24 mouse cellular contexts compared by ENCODE assay signal in the genomic region with DNA sequence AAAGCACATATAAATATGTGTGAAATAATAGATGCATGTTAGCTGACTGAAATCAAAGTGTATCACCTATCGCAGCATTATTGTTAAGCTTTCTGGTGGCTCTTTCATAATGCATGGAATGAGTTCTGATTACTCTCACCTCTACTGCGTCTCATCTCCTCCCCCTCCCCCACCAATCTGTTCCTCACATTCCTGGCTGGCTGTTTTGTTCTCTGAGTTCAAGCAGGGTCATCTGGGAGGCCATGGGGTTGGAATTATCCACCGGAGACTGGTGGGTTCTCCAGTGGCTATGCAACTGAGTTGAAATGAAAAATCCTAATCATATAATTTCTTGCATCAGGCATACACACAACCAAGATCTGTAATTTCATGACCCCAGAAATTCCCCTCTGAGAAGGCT. TPM values are rescaled to one million over a fixed set of nuclear protein-coding genes. Genes with fewer than 3 reads are reported as not detected.
A peak's percentile ranks its signal among the peaks of the same experiment; 100 is the strongest.
DNase-seq lines count a peak whose midpoint lies in the region; TF ChIP-seq lines count a peak whose summit lies in the region.
"Had no signal": no experiment of that assay in that cellular context is flagged by ENCODE, and none has a peak within 500 bp of the region (broad histone marks: within the 10 kb centered on the region; RNA-seq: fewer than 3 reads in every experiment).

No protein-coding gene starts in this region.

- intact Hi-C loops in left cerebral cortex, postnatal 14 days (cut with DNase I) = no loop called here

- no peak for TF ChIP-seq CTCF in thymus, adult 2 months (IDR thresholded peaks at IDR 0.05; ENCODE audit: borderline replicate concordance, control insufficient read depth, extremely low read depth, insufficient read depth, low read length, poor library complexity)

- no peaks in the 10 kb centered on the region for H3K9me3 ChIP-seq in heart, embryonic 10.5 days
- H3K9me3 ChIP-seq: hindbrain, embryonic 13.5 days; limb, embryonic 12.5 days; liver, embryonic 15.5 days; neural tube, embryonic 15.5 days had no signal

- no peak overlapping the region for H3K27ac ChIP-seq in heart, embryonic 10.5 days
- no peak overlapping the region for H3K27ac ChIP-seq in thymus, adult 2 months (ENCODE audit: control insufficient read depth, insufficient read depth, low read length)
- H3K27ac ChIP-seq: hindbrain, embryonic 13.5 days; limb, embryonic 12.5 days; liver, embryonic 15.5 days; neural tube, embryonic 15.5 days had no signal

- peak; percentile 30 for DNase-seq in heart, embryonic 10.5 days (ENCODE audit: low spot score)
- DNase-seq in heart, adult 9 months (ENCODE audit: low spot score in 2 of 2) = no peak
- DNase-seq in retina, embryonic 14.5 days (ENCODE audit: low spot score) = peak; percentile 25
- DNase-seq in retina, postnatal 1 day = no peak
- DNase-seq in embryo, embryonic 11 days = peak; percentile 50
- DNase-seq in thymus, adult 2 months = no peak
- DNase-seq in left cerebral cortex, postnatal 14 days (ENCODE audit: low spot score in 2 of 2) = no peak
- DNase-seq: adrenal gland, adult 8-10 months; cerebellum, adult 9-10 months; forebrain, postnatal 0 days; gastrocnemius, postnatal 10 days; heart, postnatal 4 days; kidney, adult 11 months; kidney, postnatal 14 days; layer of hippocampus, adult 9-11 months; lung, embryonic 14.5 days; lung, postnatal 14 days; right cerebral cortex, postnatal 4 days; thymus, postnatal 4 days had no signal

- TF ChIP-seq POLR2A in thymus, adult 2 months (IDR thresholded peaks at IDR 0.05; ENCODE audit: control insufficient read depth, extremely low read depth, insufficient read depth, low read length, poor library complexity) = no peak

- WGBS in heart, embryonic 10.5 days = 37% methylated on average over 3 of the region's 3 CpGs
- 79% methylated on average over 3 of the region's 3 CpGs for WGBS in thymus, adult 2 months

- peaks cover 15% of the 10 kb centered on the region; the same call in 1 of the 2 replicates for H3K4me1 ChIP-seq in heart, embryonic 10.5 days
- no peaks in the 10 kb centered on the region for H3K4me1 ChIP-seq in thymus, adult 2 months (replicated peaks; ENCODE audit: control insufficient read depth, insufficient read depth, low read length)
- H3K4me1 ChIP-seq: limb, embryonic 12.5 days; liver, embryonic 15.5 days; neural tube, embryonic 15.5 days had no signal

- H3K4me3 ChIP-seq in heart, embryonic 10.5 days = no peak overlapping the region
- H3K4me3 ChIP-seq in thymus, adult 2 months (ENCODE audit: control insufficient read depth, insufficient read depth, low read length) = no peak overlapping the region
- H3K4me3 ChIP-seq: erythroblast, embryonic 14.5 days; hindbrain, embryonic 13.5 days; limb, embryonic 12.5 days; liver, embryonic 15.5 days; neural tube, embryonic 15.5 days had no signal

- no peaks in the 10 kb centered on the region for H3K36me3 ChIP-seq in heart, embryonic 10.5 days
- no peaks in the 10 kb centered on the region for H3K36me3 ChIP-seq in thymus, adult 2 months (ENCODE audit: control insufficient read depth, insufficient read depth, low read length)
- H3K36me3 ChIP-seq: hindbrain, embryonic 13.5 days; limb, embryonic 12.5 days; liver, embryonic 15.5 days; neural tube, embryonic 15.5 days had no signal

- H3K27me3 ChIP-seq in heart, embryonic 10.5 days (ENCODE audit: insufficient read depth, poor library complexity, severe bottlenecking) = no peaks in the 10 kb centered on the region
- H3K27me3 ChIP-seq in thymus, adult 2 months (ENCODE audit: control insufficient read depth, insufficient read depth, low read length) = no peaks in the 10 kb centered on the region
- H3K27me3 ChIP-seq: hindbrain, embryonic 13.5 days; limb, embryonic 12.5 days; liver, embryonic 15.5 days; neural tube, embryonic 15.5 days had no signal

RNA-seq across cellular contexts. Expression of gene Thbs2, which starts 33.4 kb away (rescaled TPM):
- 1.2 and 1.3 TPM in 2 replicates for polyA plus RNA-seq in heart, embryonic 10.5 days (2016; fragmentation: Nextera tagmentation; extraction: Ambion mirVana)
- 4.0 and 5.4 TPM in 2 replicates for polyA plus RNA-seq in thymus, adult 2 months (2012; rRNA removed)
- total RNA-seq in left cerebral cortex, postnatal 14 days (2021) = 1 to 10 TPM; 6.8 to 8.7 TPM
- polyA plus RNA-seq: erythroblast, embryonic 14.5 days had no signal

Comparison
In these comparisons a context has a peak if more than half of its experiments do, and no peak if none do; other contexts are left out.
1. DNase-seq: peak in heart, embryonic 10.5 days (single experiment), retina, embryonic 14.5 days (single experiment) and embryo, embryonic 11 days (single experiment); none in heart, adult 9 months (0 of 2), retina, postnatal 1 day (single experiment), thymus, adult 2 months (single experiment) and left cerebral cortex, postnatal 14 days (0 of 2).